Mouse (Mus musculus): Measurements from ENCODE around the gene Saa1. TPM values are rescaled to one million over a fixed set of nuclear protein-coding genes. Genes with fewer than 3 reads are reported as not detected.
"Not testable (repeated sequence)": the region's sequence is repeated elsewhere in the genome, so short reads cannot be mapped to it uniquely, and the experiment has no call there.

The Saa1 gene
- polyA plus RNA-seq (2014; fragmentation: Nextera tagmentation; extraction: Ambion mirVana), result 1.4 and 2.0 TPM in 2 replicates

- WGBS, result 49% methylated on average over 3 of the region's 3 CpGs
These were observed at the start of gene Saa1 for GRCm38 (mm10) chr7:46742880-46743279. TSS of gene Saa1 (minus strand) at chr7:46742980.

GRCm38 (mm10) chr7:46789177-46789849, 46.5 kb upstream of the Saa1 start:
- no peak overlapping the region for H3K27ac ChIP-seq (ENCODE audit: low read depth)
- WGBS, result 86% methylated on average over 5 of the region's 5 CpGs

More at GRCm38 (mm10) chr7:46742880-46743279, at the start of gene Saa1:
- H3K36me3 ChIP-seq (ENCODE audit: control insufficient read depth, insufficient read depth, low read length); H3K9me3 ChIP-seq (ENCODE audit: control insufficient read depth, low read length); H3K4me2 ChIP-seq (ENCODE audit: low read length); H3K9ac ChIP-seq (ENCODE audit: low read length); ATAC-seq (replicated peaks; ENCODE audit: low FRiP score, low TSS enrichment, low read depth); H3K27me3 ChIP-seq (replicated peaks; ENCODE audit: control insufficient read depth, insufficient read depth, low read length); DNase-seq (ENCODE audit: low spot score); H3K27ac ChIP-seq (ENCODE audit: low read depth); H3K4me3 ChIP-seq (ENCODE audit: low read depth, low read length); H3K4me1 ChIP-seq (replicated peaks; ENCODE audit: control insufficient read depth, insufficient read depth, low read length): not testable (repeated sequence)

GRCm38 (mm10) chr7:46770706-46771105, 27.9 kb upstream of the Saa1 start:
- ATAC-seq (replicated peaks; ENCODE audit: low FRiP score, low TSS enrichment, low read depth), result 0 out of 2 replicates have a peak, but pooled peaks have one; percentile 12
- WGBS, result 58% methylated on average over 4 of the region's 4 CpGs
- no peak overlapping the region for H3K4me3 ChIP-seq (ENCODE audit: low read depth, low read length)
- H3K9ac ChIP-seq (ENCODE audit: low read length), result no peak overlapping the region
- no peaks in the 10 kb centered on the region for H3K9me3 ChIP-seq (ENCODE audit: control insufficient read depth, low read length)
- H3K27ac ChIP-seq (ENCODE audit: low read depth), result no peak overlapping the region
- peaks cover 78% of the 10 kb centered on the region for H3K36me3 ChIP-seq (ENCODE audit: control insufficient read depth, insufficient read depth, low read length)
- H3K4me1 ChIP-seq (replicated peaks; ENCODE audit: control insufficient read depth, insufficient read depth, low read length), result no peaks in the 10 kb centered on the region
- peak; percentile 91 for DNase-seq (ENCODE audit: low spot score)
- H3K4me2 ChIP-seq (ENCODE audit: low read length), result no peak overlapping the region
- no peaks in the 10 kb centered on the region for H3K27me3 ChIP-seq (replicated peaks; ENCODE audit: control insufficient read depth, insufficient read depth, low read length)

More at GRCm38 (mm10) chr7:46789177-46789849, 46.5 kb upstream of the Saa1 start:
- Histone ChIP-seq H3K27me3 (replicated peaks; ENCODE audit: control insufficient read depth, insufficient read depth, low read length) (no peaks in the 10 kb centered on the region), H3K4me2 (ENCODE audit: low read length) (no peak overlapping the region), H3K4me3 (ENCODE audit: low read depth, low read length) (no peak overlapping the region), H3K4me1 (replicated peaks; ENCODE audit: control insufficient read depth, insufficient read depth, low read length) (peaks cover 3% of the 10 kb centered on the region; the same call in 1 of the 2 replicates), H3K9me3 (ENCODE audit: control insufficient read depth, low read length) (no peaks in the 10 kb centered on the region), H3K9ac (ENCODE audit: low read length) (no peak overlapping the region), H3K36me3 (ENCODE audit: control insufficient read depth, insufficient read depth, low read length) (peaks cover 56% of the 10 kb centered on the region)
- ATAC-seq (replicated peaks; ENCODE audit: low FRiP score, low TSS enrichment, low read depth) (no peak), DNase-seq (ENCODE audit: low spot score) (no peak)

- H3K9ac ChIP-seq (ENCODE audit: low read length), result no peak overlapping the region
- WGBS, result 90% methylated on average over 7 of the region's 7 CpGs
- peaks cover 65% of the 10 kb centered on the region for H3K36me3 ChIP-seq (ENCODE audit: control insufficient read depth, insufficient read depth, low read length)
- ATAC-seq (replicated peaks; ENCODE audit: low FRiP score, low TSS enrichment, low read depth), result no peak; the same call in 1 of the 2 replicates
- no peaks in the 10 kb centered on the region for H3K9me3 ChIP-seq (ENCODE audit: control insufficient read depth, low read length)
- H3K4me3 ChIP-seq (ENCODE audit: low read depth, low read length), result no peak overlapping the region
- H3K27ac ChIP-seq (ENCODE audit: low read depth), result no peak overlapping the region
- no peaks in the 10 kb centered on the region for H3K27me3 ChIP-seq (replicated peaks; ENCODE audit: control insufficient read depth, insufficient read depth, low read length)
- H3K4me2 ChIP-seq (ENCODE audit: low read length), result no peak overlapping the region
- DNase-seq (ENCODE audit: low spot score), result no peak
- no peaks in the 10 kb centered on the region for H3K4me1 ChIP-seq (replicated peaks; ENCODE audit: control insufficient read depth, insufficient read depth, low read length)
These were observed 25.7 kb upstream of the Saa1 start for GRCm38 (mm10) chr7:46768451-46768850.

GRCm38 (mm10) chr7:46767371-46767770, 24.6 kb upstream of the Saa1 start:
- peaks cover 65% of the 10 kb centered on the region for H3K36me3 ChIP-seq (ENCODE audit: control insufficient read depth, insufficient read depth, low read length)
- no peak for DNase-seq (ENCODE audit: low spot score)
- no peak overlapping the region for H3K27ac ChIP-seq (ENCODE audit: low read depth)

GRCm38 (mm10) chr7:46764672-46765071, 21.9 kb upstream of the Saa1 start:
- H3K9ac ChIP-seq (ENCODE audit: low read length), result no peak overlapping the region
- H3K36me3 ChIP-seq (ENCODE audit: control insufficient read depth, insufficient read depth, low read length), result peaks cover 74% of the 10 kb centered on the region
- DNase-seq (ENCODE audit: low spot score) (no peak), ATAC-seq (replicated peaks; ENCODE audit: low FRiP score, low TSS enrichment, low read depth) (no peak)
- no peak overlapping the region for H3K4me3 ChIP-seq (ENCODE audit: low read depth, low read length)
- H3K27ac ChIP-seq (ENCODE audit: low read depth), result no peak overlapping the region
- H3K27me3 ChIP-seq (replicated peaks; ENCODE audit: control insufficient read depth, insufficient read depth, low read length), result no peaks in the 10 kb centered on the region
- no peaks in the 10 kb centered on the region for H3K9me3 ChIP-seq (ENCODE audit: control insufficient read depth, low read length)
- H3K4me1 ChIP-seq (replicated peaks; ENCODE audit: control insufficient read depth, insufficient read depth, low read length), result no peaks in the 10 kb centered on the region
- no peak overlapping the region for H3K4me2 ChIP-seq (ENCODE audit: low read length)
- 94% methylated on average over 8 of the region's 8 CpGs for WGBS

More at GRCm38 (mm10) chr7:46767371-46767770, 24.6 kb upstream of the Saa1 start:
- no peak overlapping the region for H3K9ac ChIP-seq (ENCODE audit: low read length)
- no peak overlapping the region for H3K4me3 ChIP-seq (ENCODE audit: low read depth, low read length)
- H3K4me1 ChIP-seq (replicated peaks; ENCODE audit: control insufficient read depth, insufficient read depth, low read length), result no peaks in the 10 kb centered on the region
- H3K4me2 ChIP-seq (ENCODE audit: low read length), result no peak overlapping the region
- no peaks in the 10 kb centered on the region for H3K27me3 ChIP-seq (replicated peaks; ENCODE audit: control insufficient read depth, insufficient read depth, low read length)
- no peak for ATAC-seq (replicated peaks; ENCODE audit: low FRiP score, low TSS enrichment, low read depth)
- H3K9me3 ChIP-seq (ENCODE audit: control insufficient read depth, low read length), result no peaks in the 10 kb centered on the region

- Histone ChIP-seq H3K4me3 (ENCODE audit: low read depth, low read length) (no peak overlapping the region), H3K27me3 (replicated peaks; ENCODE audit: control insufficient read depth, insufficient read depth, low read length) (no peaks in the 10 kb centered on the region), H3K4me1 (replicated peaks; ENCODE audit: control insufficient read depth, insufficient read depth, low read length) (no peaks in the 10 kb centered on the region), H3K9me3 (ENCODE audit: control insufficient read depth, low read length) (no peaks in the 10 kb centered on the region), H3K27ac (ENCODE audit: low read depth) (no peak overlapping the region), H3K9ac (ENCODE audit: low read length) (no peak overlapping the region), H3K4me2 (ENCODE audit: low read length) (no peak overlapping the region), H3K36me3 (ENCODE audit: control insufficient read depth, insufficient read depth, low read length) (peaks cover 59% of the 10 kb centered on the region)
- no peak for ATAC-seq (replicated peaks; ENCODE audit: low FRiP score, low TSS enrichment, low read depth)
- no peak for DNase-seq (ENCODE audit: low spot score)
- 91% methylated on average over 5 of the region's 5 CpGs for WGBS
These were observed 19.8 kb upstream of the Saa1 start for GRCm38 (mm10) chr7:46762601-46763000.

GRCm38 (mm10) chr7:46761049-46761795, 18.4 kb upstream of the Saa1 start:
- DNase-seq (ENCODE audit: low spot score), result no peak
- Histone ChIP-seq H3K9me3 (ENCODE audit: control insufficient read depth, low read length) (no peaks in the 10 kb centered on the region), H3K4me3 (ENCODE audit: low read depth, low read length) (no peak overlapping the region), H3K27me3 (replicated peaks; ENCODE audit: control insufficient read depth, insufficient read depth, low read length) (no peaks in the 10 kb centered on the region), H3K9ac (ENCODE audit: low read length) (no peak overlapping the region), H3K4me1 (replicated peaks; ENCODE audit: control insufficient read depth, insufficient read depth, low read length) (no peaks in the 10 kb centered on the region), H3K36me3 (ENCODE audit: control insufficient read depth, insufficient read depth, low read length) (peaks cover 52% of the 10 kb centered on the region), H3K27ac (ENCODE audit: low read depth) (no peak overlapping the region), H3K4me2 (ENCODE audit: low read length) (no peak overlapping the region)
- ATAC-seq (replicated peaks; ENCODE audit: low FRiP score, low TSS enrichment, low read depth), result no peak
- whole genome bisulfite sequencing, result 74% methylated on average over 11 of the region's 11 CpGs
